Mouse (Mus musculus) megakaryocyte-erythroid progenitor cell, adult 5-6 weeks (primary cell): ENCODE results near the gene Ccdc136. TPM values are rescaled to one million over a fixed set of nuclear protein-coding genes. Genes with fewer than 3 reads are reported as not detected.
"Not testable (repeated sequence)": the region's sequence is repeated elsewhere in the genome, so short reads cannot be mapped to it uniquely, and the experiment has no call there.

Experiments used
- ATAC-seq: replicated peaks from 2 replicates; pipeline ENCODE4 v1.8.0; 2016; ENCODE audit warnings: mild to moderate bottlenecking, inconsistent platforms; ENCODE audit not compliant: severe bottlenecking, poor library complexity, low FRiP score, low TSS enrichment
- total RNA-seq, 2 experiments: library from RNA; stranded (forward) in 1 of 2; stranded (reverse) in 1 of 2; fragments of 200-1000, 215-1000 nt in 1 of 2; fragments of >200 nt in 1 of 2; fragmentation: Nextera tagmentation in 1 of 2; gene quantifications; 2 replicates each; pipeline ENCODE4 v1.2.3; 2014 to 2017

The Ccdc136 gene
- total RNA-seq, 2 experiments from 2014 or later = not detected

- not testable (repeated sequence) for ATAC-seq
Measured at GRCm38 (mm10) chr6:29390500-29390899, 5.6 kb upstream of the Ccdc136 start.

GRCm38 (mm10) chr6:29391241-29391640, 4.9 kb upstream of the Ccdc136 start:
- ATAC-seq = not testable (repeated sequence)

- ATAC-seq = no peak
Measured at GRCm38 (mm10) chr6:29391802-29392201, 4.3 kb upstream of the Ccdc136 start.

GRCm38 (mm10) chr6:29394286-29394685, 1.8 kb upstream of the Ccdc136 start:
- no peak for ATAC-seq

GRCm38 (mm10) chr6:29396714-29397540, 818 bp downstream of the Ccdc136 start:
- ATAC-seq = 0 out of 2 replicates have a peak, but pooled peaks have one; percentile 9

- no peak for ATAC-seq
Measured at GRCm38 (mm10) chr6:29397575-29397974, 1.5 kb downstream of the Ccdc136 start.

GRCm38 (mm10) chr6:29399851-29400250, 3.7 kb downstream of the Ccdc136 start:
- no peak for ATAC-seq

GRCm38 (mm10) chr6:29402693-29403342, 6.7 kb downstream of the Ccdc136 start:
- ATAC-seq = no peak

GRCm38 (mm10) chr6:29406412-29406811, 10.3 kb downstream of the Ccdc136 start:
- no peak for ATAC-seq

GRCm38 (mm10) chr6:29415446-29415845, 19.3 kb downstream of the Ccdc136 start:
- ATAC-seq = no peak

GRCm38 (mm10) chr6:29420596-29420995, 24.5 kb downstream of the Ccdc136 start:
- no peak for ATAC-seq

- no peak for ATAC-seq
Measured at GRCm38 (mm10) chr6:29425118-29425517, 29.0 kb downstream of the Ccdc136 start.

- no peak for ATAC-seq
Measured at GRCm38 (mm10) chr6:29426331-29426730, 30.2 kb downstream of the Ccdc136 start.

GRCm38 (mm10) chr6:29428171-29428570, 32.1 kb downstream of the Ccdc136 start:
- no peak for ATAC-seq

GRCm38 (mm10) chr6:29430681-29431420, 34.7 kb downstream of the Ccdc136 start:
- no peak for ATAC-seq

GRCm38 (mm10) chr6:29431473-29431872, 35.4 kb downstream of the Ccdc136 start:
- ATAC-seq = no peak

- no peak for ATAC-seq
Measured at GRCm38 (mm10) chr6:29432156-29432555, 36.0 kb downstream of the Ccdc136 start.

GRCm38 (mm10) chr6:29432676-29433037, 36.5 kb downstream of the Ccdc136 start:
- no peak for ATAC-seq

- ATAC-seq = no peak
Measured at GRCm38 (mm10) chr6:29433038-29433803, 37.1 kb downstream of the Ccdc136 start, which contains the start of gene Flnc. Flnc (plus strand) TSS chr6:29433256.
